Mouse (Mus musculus): ENCODE measurements around the gene Olfml2a. TPM values are rescaled to one million over a fixed set of nuclear protein-coding genes. Genes with fewer than 3 reads are reported as not detected.
A peak's percentile ranks its signal among the peaks of the same experiment; 100 is the strongest.

Olfml2a gene
- polyA plus RNA-seq, 1 experiment from 2014 or later = 3.5 TPM

DNA sequence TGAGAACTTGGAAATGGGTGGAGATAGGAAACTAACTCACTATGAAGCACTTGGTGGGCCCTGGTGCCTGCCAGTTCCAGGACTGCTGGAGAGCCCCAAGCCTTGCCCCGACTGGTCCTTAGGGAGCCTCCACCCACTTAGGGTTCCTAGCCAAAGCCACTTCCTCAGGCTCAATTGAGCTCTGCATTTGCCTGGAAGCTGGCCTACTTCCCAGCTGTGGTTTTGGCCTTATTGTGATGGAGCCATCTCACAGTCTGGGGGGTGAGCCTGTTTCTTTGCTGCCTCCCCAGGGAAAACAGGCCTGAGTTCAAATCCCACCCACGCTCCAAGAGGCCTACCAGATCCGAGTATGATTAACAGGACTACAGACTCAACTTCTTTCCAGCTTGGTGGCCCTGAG is 54.8 kb downstream of the Olfml2a start:
- Histone ChIP-seq H3K27ac (ENCODE audit: low read length) (no peak overlapping the region), H3K4me3 (ENCODE audit: low read depth, low read length) (no peak overlapping the region), H3K27me3 (ENCODE audit: control insufficient read depth, insufficient read depth, low read length) (no peaks in the 10 kb centered on the region), H3K4me1 (ENCODE audit: control insufficient read depth, insufficient read depth, low read length) (no peaks in the 10 kb centered on the region), H3K4me2 (replicated peaks; ENCODE audit: low read depth, low read length) (no peak overlapping the region), H3K36me3 (ENCODE audit: control insufficient read depth, insufficient read depth, low read length) (no peaks in the 10 kb centered on the region), H3K9ac (replicated peaks; ENCODE audit: low read depth, low read length) (no peak overlapping the region), H3K9me3 (ENCODE audit: control insufficient read depth, low read depth, low read length) (no peaks in the 10 kb centered on the region; the same call in 1 of the 2 replicates)
- 79% methylated on average over 3 of the region's 3 CpGs for WGBS
- no peak for ATAC-seq (ENCODE audit: insufficient number of reproducible peaks, insufficient read depth, low FRiP score, low read depth)

DNA sequence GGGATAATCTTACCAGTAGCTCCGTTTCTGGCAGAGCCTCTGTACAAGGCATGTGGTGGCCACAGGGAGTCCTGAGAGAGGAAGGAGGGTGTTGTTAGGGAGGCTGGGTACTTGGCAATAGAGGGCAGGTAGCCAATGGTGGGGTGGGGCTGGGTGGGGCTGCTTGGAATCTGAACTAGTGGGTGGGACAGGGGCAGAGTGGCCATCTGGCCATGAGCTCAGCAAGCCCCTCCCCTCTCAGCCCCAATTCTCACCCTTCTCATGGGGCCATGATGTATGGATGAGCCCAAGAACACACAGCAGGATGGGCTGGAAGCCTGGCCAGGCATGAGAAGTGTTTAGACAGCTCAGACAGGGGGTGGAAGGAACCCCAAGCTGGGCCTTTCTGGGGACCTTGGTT is 55.6 kb downstream of the Olfml2a start:
- Histone ChIP-seq H3K27ac (ENCODE audit: low read length) (no peak overlapping the region), H3K9ac (replicated peaks; ENCODE audit: low read depth, low read length) (no peak overlapping the region), H3K4me1 (ENCODE audit: control insufficient read depth, insufficient read depth, low read length) (peaks cover 3% of the 10 kb centered on the region; the same call in 1 of the 2 replicates), H3K4me3 (ENCODE audit: low read depth, low read length) (no peak overlapping the region), H3K9me3 (ENCODE audit: control insufficient read depth, low read depth, low read length) (no peaks in the 10 kb centered on the region), H3K36me3 (ENCODE audit: control insufficient read depth, insufficient read depth, low read length) (no peaks in the 10 kb centered on the region), H3K27me3 (ENCODE audit: control insufficient read depth, insufficient read depth, low read length) (no peaks in the 10 kb centered on the region), H3K4me2 (replicated peaks; ENCODE audit: low read depth, low read length) (no peak overlapping the region)
- WGBS = 48% methylated on average over 1 of the region's 1 CpGs
- no peak for ATAC-seq (ENCODE audit: insufficient number of reproducible peaks, insufficient read depth, low FRiP score, low read depth)

DNA sequence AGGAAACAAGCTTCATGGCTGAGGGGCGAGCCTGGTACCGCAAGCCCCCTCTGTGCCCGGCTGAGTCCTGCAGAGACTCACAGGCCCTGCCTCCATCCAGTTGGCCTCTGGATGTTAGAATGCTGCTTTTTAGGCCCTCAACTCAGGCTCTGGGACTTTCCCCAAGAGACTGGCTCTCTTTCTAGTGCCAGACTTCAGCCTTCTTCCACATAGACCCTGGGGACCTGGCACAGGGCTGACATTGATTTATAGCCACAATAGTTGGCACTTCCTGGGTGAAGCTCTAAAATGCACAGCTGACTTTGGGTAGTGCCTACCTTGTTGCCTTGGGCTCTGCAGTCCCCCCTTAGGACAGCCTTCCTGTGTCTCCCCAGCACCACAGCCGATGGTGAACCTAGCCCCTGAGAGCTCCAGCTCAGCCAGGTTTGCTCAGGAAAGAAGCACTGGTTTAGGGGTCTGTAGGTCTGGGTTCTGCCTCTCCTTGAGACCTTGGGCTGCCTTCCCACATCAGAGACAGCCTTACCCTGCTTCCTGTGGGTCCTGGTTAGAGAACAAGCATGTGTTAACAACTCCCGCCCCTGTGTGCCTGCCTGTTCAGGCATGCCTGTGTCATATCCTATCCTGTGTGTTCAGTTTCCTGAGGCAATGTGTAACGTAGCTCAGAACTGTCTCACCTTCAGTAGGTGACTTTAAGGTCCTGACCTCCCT is 56.2 kb downstream of the Olfml2a start:
- whole genome bisulfite sequencing = 74% methylated on average over 6 of the region's 6 CpGs
- peak overlapping the region; percentile 36; the same call in 1 of the 2 replicates for H3K27ac ChIP-seq (ENCODE audit: low read length)
- no peaks in the 10 kb centered on the region for H3K9me3 ChIP-seq (ENCODE audit: control insufficient read depth, low read depth, low read length)
- H3K9ac ChIP-seq (replicated peaks; ENCODE audit: low read depth, low read length) = no peak overlapping the region
- H3K4me1 ChIP-seq (ENCODE audit: control insufficient read depth, insufficient read depth, low read length) = peaks cover 5% of the 10 kb centered on the region; the same call in 1 of the 2 replicates
- no peak for ATAC-seq (ENCODE audit: insufficient number of reproducible peaks, insufficient read depth, low FRiP score, low read depth)
- no peaks in the 10 kb centered on the region for H3K36me3 ChIP-seq (ENCODE audit: control insufficient read depth, insufficient read depth, low read length)
- no peaks in the 10 kb centered on the region for H3K27me3 ChIP-seq (ENCODE audit: control insufficient read depth, insufficient read depth, low read length)
- H3K4me2 ChIP-seq (replicated peaks; ENCODE audit: low read depth, low read length) = no peak overlapping the region
- H3K4me3 ChIP-seq (ENCODE audit: low read depth, low read length) = no peak overlapping the region

DNA sequence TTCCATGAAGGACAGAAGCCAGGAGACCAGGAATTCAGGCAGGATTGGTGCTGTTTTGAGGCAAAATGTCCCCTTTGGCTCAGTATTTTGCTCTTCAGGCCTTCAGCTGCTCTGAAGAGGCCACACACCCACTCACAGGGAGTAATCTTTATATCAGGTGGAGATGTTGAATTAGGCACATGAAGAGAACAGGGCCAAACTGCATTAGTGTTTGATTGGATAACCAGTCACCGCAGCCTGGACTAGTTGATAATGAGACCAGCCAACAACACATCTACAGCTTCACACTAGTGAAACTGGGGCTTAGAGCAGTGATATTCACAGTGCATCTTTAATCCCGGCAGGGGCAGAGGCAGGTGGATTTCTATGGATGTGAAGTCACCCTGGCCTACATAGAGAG is 57.2 kb downstream of the Olfml2a start:
- WGBS = 92% methylated on average over 2 of the region's 2 CpGs

DNA sequence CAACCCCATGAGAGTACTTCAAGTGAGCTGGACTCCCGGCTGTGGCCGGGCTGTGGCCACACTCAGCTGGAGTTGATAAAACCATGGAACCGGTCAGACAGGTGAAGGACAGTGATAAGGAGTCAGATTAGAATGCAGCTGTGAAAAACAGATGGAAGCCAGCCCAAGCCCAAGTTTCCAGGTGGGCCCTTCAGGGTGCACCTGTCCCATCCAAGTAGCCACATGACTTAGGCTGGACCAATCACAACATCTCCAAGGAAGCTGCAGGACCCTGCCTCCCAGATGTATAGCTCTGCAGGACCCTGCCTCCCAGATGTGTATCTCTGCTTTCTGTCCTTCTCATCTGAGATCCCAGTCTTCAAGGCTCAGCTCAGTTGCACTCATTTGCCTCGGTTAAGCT is 60.2 kb downstream of the Olfml2a start:
- Histone ChIP-seq H3K27me3 (ENCODE audit: control insufficient read depth, insufficient read depth, low read length) (no peaks in the 10 kb centered on the region), H3K9me3 (ENCODE audit: control insufficient read depth, low read depth, low read length) (no peaks in the 10 kb centered on the region), H3K4me1 (ENCODE audit: control insufficient read depth, insufficient read depth, low read length) (peaks cover 5% of the 10 kb centered on the region; the same call in 1 of the 2 replicates), H3K4me2 (replicated peaks; ENCODE audit: low read depth, low read length) (no peak overlapping the region), H3K9ac (replicated peaks; ENCODE audit: low read depth, low read length) (no peak overlapping the region), H3K27ac (ENCODE audit: low read length) (no peak overlapping the region), H3K36me3 (ENCODE audit: control insufficient read depth, insufficient read depth, low read length) (no peaks in the 10 kb centered on the region), H3K4me3 (ENCODE audit: low read depth, low read length) (no peak overlapping the region)
- 62% methylated on average over 4 of the region's 4 CpGs for WGBS
- peak; percentile 44 for ATAC-seq (ENCODE audit: insufficient number of reproducible peaks, insufficient read depth, low FRiP score, low read depth)

More for the DNA sequence above, 57.2 kb downstream of the Olfml2a start:
- no peaks in the 10 kb centered on the region for H3K36me3 ChIP-seq (ENCODE audit: control insufficient read depth, insufficient read depth, low read length)
- H3K4me2 ChIP-seq (replicated peaks; ENCODE audit: low read depth, low read length) = no peak overlapping the region
- H3K9ac ChIP-seq (replicated peaks; ENCODE audit: low read depth, low read length) = no peak overlapping the region
- peaks cover 5% of the 10 kb centered on the region; the same call in 1 of the 2 replicates for H3K4me1 ChIP-seq (ENCODE audit: control insufficient read depth, insufficient read depth, low read length)
- no peak overlapping the region for H3K27ac ChIP-seq (ENCODE audit: low read length)
- no peaks in the 10 kb centered on the region for H3K9me3 ChIP-seq (ENCODE audit: control insufficient read depth, low read depth, low read length)
- H3K27me3 ChIP-seq (ENCODE audit: control insufficient read depth, insufficient read depth, low read length) = no peaks in the 10 kb centered on the region
- no peak for ATAC-seq (ENCODE audit: insufficient number of reproducible peaks, insufficient read depth, low FRiP score, low read depth)
- no peak overlapping the region for H3K4me3 ChIP-seq (ENCODE audit: low read depth, low read length)

GRCm38 (mm10) chr2:38992452-38992851 is 60.7 kb downstream of the Olfml2a start:
- no peak overlapping the region for H3K27ac ChIP-seq (ENCODE audit: low read length)
- no peak overlapping the region for H3K4me3 ChIP-seq (ENCODE audit: low read depth, low read length)
- 47% methylated on average over 4 of the region's 4 CpGs for WGBS
- H3K4me2 ChIP-seq (replicated peaks; ENCODE audit: low read depth, low read length) = no peak overlapping the region
- H3K9me3 ChIP-seq (ENCODE audit: control insufficient read depth, low read depth, low read length) = no peaks in the 10 kb centered on the region
- H3K36me3 ChIP-seq (ENCODE audit: control insufficient read depth, insufficient read depth, low read length) = no peaks in the 10 kb centered on the region
- peaks cover 5% of the 10 kb centered on the region; the same call in 1 of the 2 replicates for H3K4me1 ChIP-seq (ENCODE audit: control insufficient read depth, insufficient read depth, low read length)
- no peak overlapping the region for H3K9ac ChIP-seq (replicated peaks; ENCODE audit: low read depth, low read length)
- H3K27me3 ChIP-seq (ENCODE audit: control insufficient read depth, insufficient read depth, low read length) = no peaks in the 10 kb centered on the region
- 0 out of 2 replicates have a peak, but pooled peaks have one; percentile 7 for ATAC-seq (ENCODE audit: insufficient number of reproducible peaks, insufficient read depth, low FRiP score, low read depth)

- H3K9ac ChIP-seq (replicated peaks; ENCODE audit: low read depth, low read length) = peak within 1 kb of the TSS; percentile 43
- H3K27me3 ChIP-seq (ENCODE audit: control insufficient read depth, insufficient read depth, low read length) = no peaks in the 10 kb centered on the region
- peak; percentile 92 for ATAC-seq (ENCODE audit: insufficient number of reproducible peaks, insufficient read depth, low FRiP score, low read depth)
- no peaks in the 10 kb centered on the region for H3K4me1 ChIP-seq (ENCODE audit: control insufficient read depth, insufficient read depth, low read length)
- H3K9me3 ChIP-seq (ENCODE audit: control insufficient read depth, low read depth, low read length) = no peaks in the 10 kb centered on the region
- H3K36me3 ChIP-seq (ENCODE audit: control insufficient read depth, insufficient read depth, low read length) = peaks cover 30% of the 10 kb centered on the region
- peak within 1 kb of the TSS; percentile 11; the same call in 1 of the 2 replicates for H3K27ac ChIP-seq (ENCODE audit: low read length)
- 14% methylated on average over 33 of the region's 33 CpGs for WGBS
- peak within 1 kb of the TSS; percentile 30 for H3K4me3 ChIP-seq (ENCODE audit: low read depth, low read length)
- peak within 1 kb of the TSS; percentile 47 for H3K4me2 ChIP-seq (replicated peaks; ENCODE audit: low read depth, low read length)
Observed at GRCm38 (mm10) chr2:38997386-38998374, 65.9 kb downstream of the Olfml2a start, which contains the start of gene Wdr38. Gene Wdr38, plus strand, starts transcription at chr2:38997476.

GRCm38 (mm10) chr2:38999381-38999780 is 67.6 kb downstream of the Olfml2a start:
- Histone ChIP-seq H3K9me3 (ENCODE audit: control insufficient read depth, low read depth, low read length) (no peaks in the 10 kb centered on the region), H3K4me1 (ENCODE audit: control insufficient read depth, insufficient read depth, low read length) (peaks cover 14% of the 10 kb centered on the region), H3K36me3 (ENCODE audit: control insufficient read depth, insufficient read depth, low read length) (peaks cover 42% of the 10 kb centered on the region), H3K4me3 (ENCODE audit: low read depth, low read length) (no peak overlapping the region), H3K27me3 (ENCODE audit: control insufficient read depth, insufficient read depth, low read length) (no peaks in the 10 kb centered on the region), H3K4me2 (replicated peaks; ENCODE audit: low read depth, low read length) (no peak overlapping the region), H3K9ac (replicated peaks; ENCODE audit: low read depth, low read length) (no peak overlapping the region), H3K27ac (ENCODE audit: low read length) (no peak overlapping the region)
- ATAC-seq (ENCODE audit: insufficient number of reproducible peaks, insufficient read depth, low FRiP score, low read depth) = no peak
- 42% methylated on average over 4 of the region's 4 CpGs for WGBS

Data from stomach, embryonic 14.5 days (tissue).